Mouse (Mus musculus) embryonic facial prominence, embryonic 14.5 days (tissue): Measurements from ENCODE around the gene Iqcf1. TPM values are rescaled to one million over a fixed set of nuclear protein-coding genes. Genes with fewer than 3 reads are reported as not detected.

ENCODE experiments used
- ATAC-seq: fragments of 200-750 bp; cut with Nextera tagmentation; 2 replicates; pipeline ENCODE4 v1.8.0; 2017; ENCODE audit warnings: low read depth, moderate number of reproducible peaks, moderate TSS enrichment
- DNase-seq: peaks from one replicate; pipeline ENCODE4 v3.0.0-alpha.2; 2015; ENCODE audit warnings: low spot score
- H3K27ac ChIP-seq: fragments of 300-500 bp; sonication (generic); replicated peaks from 2 replicates; pipeline ENCODE4 v1.5.1; 2014; ENCODE audit warnings: low read depth, mild to moderate bottlenecking, low read length, moderate library complexity
- H3K27me3 ChIP-seq: fragments of 300-500 bp; sonication (generic); replicated peaks from 2 replicates; pipeline ENCODE4 v1.6.1; 2014; ENCODE audit warnings: low read length; ENCODE audit not compliant: control insufficient read depth, insufficient read depth
- H3K36me3 ChIP-seq: fragments of 300-500 bp; sonication (generic); 2 replicates; pipeline ENCODE4 v1.6.1; 2014; ENCODE audit warnings: low read length, mixed read lengths; ENCODE audit not compliant: control insufficient read depth, insufficient read depth
- H3K4me1 ChIP-seq: fragments of 300-500 bp; sonication (generic); 2 replicates; pipeline ENCODE4 v1.6.1; 2014; ENCODE audit warnings: antibody characterized with exemption, low read length; ENCODE audit not compliant: control insufficient read depth, insufficient read depth
- H3K4me2 ChIP-seq: fragments of 300-500 bp; sonication (generic); 2 replicates; pipeline ENCODE4 v1.6.1; 2014; ENCODE audit warnings: low read depth, mild to moderate bottlenecking, low read length, moderate library complexity, mixed read lengths
- H3K4me3 ChIP-seq: fragments of 300-500 bp; sonication (generic); 2 replicates; pipeline ENCODE4 v1.5.1; 2014; ENCODE audit warnings: low read depth, mild to moderate bottlenecking, low read length
- H3K9ac ChIP-seq: fragments of 300-500 bp; sonication (generic); 2 replicates; pipeline ENCODE4 v1.6.1; 2014; ENCODE audit warnings: low read depth, mild to moderate bottlenecking, low read length, moderate library complexity, mixed read lengths
- H3K9me3 ChIP-seq: fragments of 300-500 bp; sonication (generic); 2 replicates; pipeline ENCODE4 v1.6.1; 2016; ENCODE audit warnings: low read length; ENCODE audit not compliant: control insufficient read depth
- WGBS: fragments of 180-500 bp; shearing (Covaris S2); extraction: QIAGEN DNeasy Blood & Tissue Kit; methylation state at CpG from one replicate; pipeline ENCODE4 v1.1.7; 2014; 5-methylcytosine and 5-hydroxymethylcytosine counted together
- polyA plus RNA-seq: library from polyadenylated mRNA; unstranded; fragments of >200 nt; fragmentation: Nextera tagmentation; extraction: Ambion mirVana; gene quantifications from 2 replicates; pipeline ENCODE4 v1.2.1, GENCODE M21; 2014

Iqcf1 gene
- not detected in 2 replicates for polyA plus RNA-seq

DNA sequence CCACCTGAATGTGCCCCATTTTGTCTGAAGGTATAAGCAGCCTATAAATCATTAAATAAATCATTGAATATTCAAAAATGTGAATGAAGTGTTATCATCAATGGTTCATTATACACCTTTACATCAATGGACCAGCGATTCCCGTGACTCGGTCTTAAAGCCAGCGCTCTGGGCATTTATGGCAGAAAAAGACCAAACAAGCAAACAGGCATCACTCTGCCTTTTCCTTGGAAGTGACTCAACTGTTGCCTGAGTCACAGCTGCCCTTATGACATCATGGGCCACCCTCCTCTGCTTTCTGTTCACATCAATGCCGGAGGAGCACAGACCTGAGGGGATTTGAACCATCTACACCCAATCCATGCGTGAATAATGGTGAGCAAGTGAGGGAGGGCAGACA is at the start of gene Iqcf1:
Gene Iqcf1, plus strand, starts transcription at position 301 of the 400 bp plus-strand sequence.
- WGBS: 93% methylated on average over 6 of the region's 6 CpGs
- no peak within 1 kb of the TSS for H3K4me3 ChIP-seq
- DNase-seq (no peak), ATAC-seq (no peak)
- H3K4me2 ChIP-seq: no peak within 1 kb of the TSS
- no peak within 1 kb of the TSS for H3K27ac ChIP-seq
- H3K4me1 ChIP-seq: no peaks in the 10 kb centered on the region
- H3K36me3 ChIP-seq: no peaks in the 10 kb centered on the region
- no peak within 1 kb of the TSS for H3K9ac ChIP-seq
- no peaks in the 10 kb centered on the region for H3K27me3 ChIP-seq
- H3K9me3 ChIP-seq: no peaks in the 10 kb centered on the region

DNA sequence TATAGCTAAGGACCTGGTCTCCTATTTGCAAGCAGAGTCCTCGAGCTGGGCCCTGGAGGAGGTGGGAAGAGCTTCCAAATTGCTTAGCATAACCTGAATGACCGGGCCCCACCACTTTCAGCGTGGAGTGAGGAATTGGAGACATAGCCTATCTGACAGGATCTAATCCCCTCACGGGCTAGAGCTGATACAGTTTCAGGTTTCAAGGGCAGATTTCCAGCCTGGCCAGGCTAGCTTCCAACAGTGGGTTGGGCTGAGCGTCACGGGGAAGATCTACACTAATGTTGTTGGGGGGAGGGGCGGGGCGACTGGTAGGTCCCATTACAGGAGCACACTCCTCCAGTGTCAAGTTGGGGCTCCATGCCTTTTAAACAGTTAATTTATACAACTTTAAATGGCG is 49.1 kb upstream of the Iqcf1 start:
- H3K4me2 ChIP-seq: peak overlapping the region; percentile 31
- no peak overlapping the region for H3K4me3 ChIP-seq
- H3K4me1 ChIP-seq: peaks cover 59% of the 10 kb centered on the region
- no peaks in the 10 kb centered on the region for H3K27me3 ChIP-seq
- WGBS: 6% methylated on average over 9 of the region's 9 CpGs
- H3K27ac ChIP-seq: peak overlapping the region; percentile 56
- peak overlapping the region; percentile 12; the same call in 1 of the 2 replicates for H3K9ac ChIP-seq
- ATAC-seq (peak; percentile 17; the same call in 1 of the 2 replicates), DNase-seq (peak; percentile 93)
- no peaks in the 10 kb centered on the region for H3K9me3 ChIP-seq
- no peaks in the 10 kb centered on the region for H3K36me3 ChIP-seq

DNA sequence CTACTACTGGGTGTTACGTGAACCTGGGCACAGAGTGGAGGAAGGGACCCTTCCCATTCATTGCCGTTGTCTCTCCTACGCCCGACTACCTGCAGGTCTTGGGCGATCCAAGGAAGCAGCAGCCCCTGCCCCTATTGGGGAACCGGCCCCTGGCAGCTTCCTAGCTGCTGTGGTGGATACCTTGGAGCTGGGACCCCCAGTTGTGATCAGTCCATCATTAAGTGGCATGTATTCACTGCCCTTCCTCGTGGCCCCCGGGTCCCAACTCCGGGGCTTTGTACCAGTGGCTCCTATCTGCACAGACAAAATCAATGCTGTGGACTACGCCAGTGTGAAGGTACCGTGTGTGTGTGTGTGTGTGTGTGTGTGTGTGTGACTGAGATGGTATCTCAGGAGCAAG is 48.5 kb upstream of the Iqcf1 start:
- no peaks in the 10 kb centered on the region for H3K27me3 ChIP-seq
- no peak for ATAC-seq
- no peak for DNase-seq
- peaks cover 64% of the 10 kb centered on the region for H3K4me1 ChIP-seq
- H3K9ac ChIP-seq: no peak overlapping the region
- WGBS: 63% methylated on average over 11 of the region's 11 CpGs
- no peaks in the 10 kb centered on the region for H3K9me3 ChIP-seq
- H3K4me2 ChIP-seq: peak overlapping the region; percentile 31; the same call in 1 of the 2 replicates
- peak overlapping the region; percentile 17; the same call in 1 of the 2 replicates for H3K27ac ChIP-seq
- H3K4me3 ChIP-seq: no peak overlapping the region
- no peaks in the 10 kb centered on the region for H3K36me3 ChIP-seq

DNA sequence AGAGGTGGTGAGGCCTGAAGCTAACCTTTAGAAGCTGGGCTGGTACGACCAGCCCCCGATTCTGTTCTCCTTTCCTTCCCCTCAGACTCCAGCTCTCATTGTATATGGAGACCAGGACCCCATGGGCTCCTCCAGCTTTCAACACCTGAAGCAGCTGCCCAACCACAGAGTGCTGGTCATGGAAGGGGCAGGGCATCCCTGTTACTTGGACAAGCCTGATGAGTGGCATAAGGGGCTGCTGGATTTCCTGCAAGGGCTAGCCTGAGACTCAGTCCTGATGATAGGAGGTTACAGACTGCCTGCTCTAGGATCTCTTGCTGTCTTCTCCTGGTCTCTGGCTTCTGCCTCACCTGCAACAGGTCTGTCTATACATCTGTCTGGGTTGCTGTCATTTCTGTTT is 47.9 kb upstream of the Iqcf1 start:
- H3K9ac ChIP-seq: no peak overlapping the region
- WGBS: 38% methylated on average over 2 of the region's 2 CpGs
- 0 out of 2 replicates have a peak overlapping the region, but pooled peaks have one; percentile 89 for H3K27ac ChIP-seq
- no peaks in the 10 kb centered on the region for H3K36me3 ChIP-seq
- no peaks in the 10 kb centered on the region for H3K27me3 ChIP-seq
- no peaks in the 10 kb centered on the region for H3K9me3 ChIP-seq
- H3K4me1 ChIP-seq: peaks cover 64% of the 10 kb centered on the region
- no peak overlapping the region for H3K4me3 ChIP-seq
- ATAC-seq: no peak
- H3K4me2 ChIP-seq: no peak overlapping the region
- DNase-seq: no peak

DNA sequence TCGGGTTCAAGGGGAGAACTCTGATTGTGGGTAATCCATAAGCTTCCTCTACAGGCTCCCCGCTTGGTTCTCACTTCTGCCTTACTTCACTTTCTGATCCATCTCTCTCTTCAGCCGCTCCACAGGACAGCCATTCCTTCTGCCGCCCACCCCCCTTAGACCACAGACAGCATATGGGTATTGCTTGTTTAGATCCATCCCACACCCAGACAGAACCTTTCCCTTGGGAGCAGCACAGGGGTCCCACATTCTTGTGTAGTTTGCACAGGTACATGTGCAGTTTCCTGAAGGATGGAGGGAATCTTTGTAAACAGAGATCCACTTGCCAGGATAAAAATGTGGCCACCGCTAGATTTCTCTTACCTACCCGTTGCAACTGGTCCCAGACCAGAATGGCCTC is 47.4 kb upstream of the Iqcf1 start:
- H3K9me3 ChIP-seq: no peaks in the 10 kb centered on the region
- ATAC-seq: no peak
- H3K36me3 ChIP-seq: no peaks in the 10 kb centered on the region
- peak overlapping the region; percentile 89 for H3K27ac ChIP-seq
- H3K4me2 ChIP-seq: peak overlapping the region; percentile 92; the same call in 1 of the 2 replicates
- H3K9ac ChIP-seq: no peak overlapping the region
- no peak for DNase-seq
- H3K4me1 ChIP-seq: peaks cover 67% of the 10 kb centered on the region
- no peaks in the 10 kb centered on the region for H3K27me3 ChIP-seq
- peak overlapping the region; percentile 74 for H3K4me3 ChIP-seq
- 35% methylated on average over 6 of the region's 6 CpGs for WGBS

- Histone ChIP-seq H3K4me2 (peak overlapping the region; percentile 92), H3K27me3 (no peaks in the 10 kb centered on the region), H3K4me1 (peaks cover 70% of the 10 kb centered on the region), H3K9me3 (no peaks in the 10 kb centered on the region), H3K4me3 (peak overlapping the region; percentile 74), H3K9ac (peak overlapping the region; percentile 86), H3K27ac (peak overlapping the region; percentile 89), H3K36me3 (no peaks in the 10 kb centered on the region)
- WGBS: 2% methylated on average over 7 of the region's 7 CpGs
- no peak for ATAC-seq
- DNase-seq: peak; percentile 56
Measured at GRCm38 (mm10) chr9:106452821-106453220, 46.9 kb upstream of the Iqcf1 start.

DNA sequence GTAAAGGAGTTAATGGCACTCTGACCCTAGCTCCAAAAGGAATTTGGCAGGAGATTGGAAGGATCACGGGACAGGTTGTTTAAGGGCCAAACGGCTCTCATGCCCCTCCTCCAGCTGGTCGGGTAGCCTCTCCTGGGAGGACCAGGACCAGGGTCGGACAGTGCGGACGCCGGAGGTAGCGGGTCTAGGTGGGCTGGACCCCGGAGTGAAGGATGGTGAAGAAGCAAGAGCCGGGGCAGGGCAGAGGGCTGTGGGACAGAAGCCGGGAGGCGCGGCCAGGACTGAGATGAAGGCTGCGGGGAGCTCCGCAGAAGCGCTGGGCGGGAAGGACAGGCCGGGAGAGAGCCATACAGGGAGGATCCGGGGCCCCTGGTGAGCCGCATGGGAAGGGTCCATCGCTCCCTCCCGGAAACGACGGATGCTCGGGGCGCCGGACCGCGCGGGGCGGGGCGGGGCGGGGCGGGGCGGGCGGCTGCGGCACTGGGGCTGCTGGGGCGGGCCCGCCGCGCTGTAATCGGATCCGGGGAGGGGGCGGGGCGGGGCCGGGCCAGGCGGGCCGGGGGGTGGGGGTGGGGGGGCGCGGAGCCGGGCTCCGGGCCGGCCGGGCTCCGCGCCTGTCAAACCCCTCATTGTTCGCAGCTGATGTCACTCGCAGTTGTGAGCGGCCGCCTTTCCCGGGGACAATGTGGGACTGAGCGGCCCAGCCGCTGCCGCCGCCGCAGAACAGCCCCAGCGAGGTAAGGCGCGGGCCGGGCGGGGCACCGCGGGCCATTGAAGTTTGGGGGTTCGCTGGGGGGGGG is 46.3 kb upstream of the Iqcf1 start, which contains the start of gene Pcbp4:
Gene Pcbp4, plus strand, starts transcription at position 21 of the 800 bp plus-strand sequence.
- DNase-seq (peak; percentile 85), ATAC-seq (peak; percentile 66)
- Histone ChIP-seq H3K4me3 (peak within 1 kb of the TSS; percentile 74), H3K27ac (peak within 1 kb of the TSS; percentile 89), H3K9ac (peak within 1 kb of the TSS; percentile 86), H3K9me3 (no peaks in the 10 kb centered on the region), H3K4me2 (peak within 1 kb of the TSS; percentile 92), H3K4me1 (peaks cover 71% of the 10 kb centered on the region), H3K36me3 (no peaks in the 10 kb centered on the region), H3K27me3 (no peaks in the 10 kb centered on the region)
- 2% methylated on average over 9 of the region's 74 CpGs for WGBS

DNA sequence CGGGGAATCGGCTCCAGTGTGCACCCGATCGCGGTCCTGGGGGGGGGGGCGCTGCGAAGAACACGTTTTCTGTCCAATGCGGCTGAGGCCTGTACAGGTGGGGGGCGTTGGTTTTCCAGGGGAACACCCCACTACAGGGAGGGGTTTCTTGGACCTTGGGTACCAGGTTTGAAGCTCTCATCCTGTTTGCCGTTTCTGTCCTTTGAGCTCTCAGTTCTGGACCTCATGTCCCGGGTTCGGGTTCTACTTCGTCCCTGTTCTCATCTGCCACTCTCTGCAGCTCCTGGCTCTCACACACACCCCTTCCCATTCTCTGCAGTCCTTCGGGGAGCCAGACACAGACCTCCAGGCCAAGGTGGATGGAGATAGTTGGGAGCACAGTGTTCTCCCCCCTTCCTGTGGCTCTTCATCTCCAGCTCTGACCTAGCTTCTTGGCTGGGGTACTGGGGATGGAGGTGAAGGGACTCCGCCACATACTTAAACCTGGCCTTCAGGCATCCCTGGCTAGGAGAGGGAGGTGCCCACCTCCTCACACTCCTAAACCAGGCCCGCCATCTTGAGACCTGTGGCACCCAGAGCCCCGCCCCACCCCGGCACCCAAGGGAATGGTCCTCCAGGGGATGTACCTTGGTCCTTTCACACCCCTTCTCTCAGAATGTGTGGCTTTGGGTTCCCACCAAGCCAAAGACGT is 45.6 kb upstream of the Iqcf1 start:
- Histone ChIP-seq H3K4me2 (peak overlapping the region; percentile 92), H3K4me3 (peak overlapping the region; percentile 74), H3K4me1 (peaks cover 71% of the 10 kb centered on the region), H3K9ac (peak overlapping the region; percentile 86), H3K36me3 (no peaks in the 10 kb centered on the region), H3K27me3 (no peaks in the 10 kb centered on the region), H3K27ac (peak overlapping the region; percentile 89), H3K9me3 (no peaks in the 10 kb centered on the region)
- WGBS: 0% methylated on average over 10 of the region's 20 CpGs
- ATAC-seq (0 out of 2 replicates have a peak, but pooled peaks have one; percentile 1), DNase-seq (peak; percentile 63)
